Mouse (Mus musculus): Measurements from ENCODE around the gene Mettl9. TPM values are rescaled to one million over a fixed set of nuclear protein-coding genes. Genes with fewer than 3 reads are reported as not detected.

Mettl9 gene
- total and polyA plus RNA-seq, 3 experiments: 25.8 to 75.0 (median 44.3) TPM

DNA sequence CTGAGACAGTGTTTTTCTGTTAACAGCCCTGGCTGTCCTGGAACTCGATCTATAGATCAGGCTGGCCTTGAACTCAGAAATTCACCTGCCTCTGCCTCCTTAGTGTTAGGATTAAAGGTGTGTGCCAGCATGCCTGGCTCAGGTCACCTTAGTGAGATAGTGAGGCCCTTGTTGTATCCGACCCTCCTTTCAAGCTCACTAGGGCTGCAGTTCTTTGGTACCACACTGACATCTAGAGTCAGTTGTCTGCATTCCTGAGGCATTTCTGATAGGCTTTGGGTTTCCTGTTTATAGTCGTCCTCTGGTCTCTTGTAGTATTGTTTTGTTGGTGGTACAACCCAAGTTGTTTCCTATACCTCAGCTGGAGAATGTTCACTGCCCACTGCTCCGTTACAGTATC, 30.1 kb downstream of the Mettl9 start:
- TF ChIP-seq SIN3A (IDR thresholded peaks at IDR 0.05; ENCODE audit: low read length) (no peak), MEF2A (IDR thresholded peaks at IDR 0.05; ENCODE audit: borderline replicate concordance, low read depth, low read length) (no peak), ZMIZ1 (IDR thresholded peaks at IDR 0.05; ENCODE audit: low read depth, low read length) (no peak), MAZ (IDR thresholded peaks at IDR 0.05; ENCODE audit: low read depth, low read length) (no peak), JUND (conservative IDR thresholded peaks at IDR 0.05; ENCODE audit: low read depth, low read length) (no peak), NRF1 (IDR thresholded peaks at IDR 0.05; ENCODE audit: low read depth, low read length) (no peak), MAFK (IDR thresholded peaks at IDR 0.05; ENCODE audit: insufficient replicate concordance, low read length) (no peak), POLR2A (IDR thresholded peaks at IDR 0.05; ENCODE audit: low read depth, low read length) (no peak), POLR2AphosphoS2 (IDR thresholded peaks at IDR 0.05; ENCODE audit: low read depth, low read length) (no peak), RAD21 (IDR thresholded peaks at IDR 0.05; ENCODE audit: low read depth, low read length) (peak; percentile 52), HCFC1 (IDR thresholded peaks at IDR 0.05; ENCODE audit: low read depth, low read length) (no peak), ETS1 (conservative IDR thresholded peaks at IDR 0.05; ENCODE audit: low read depth, low read length) (no peak), ELF1 (IDR thresholded peaks at IDR 0.05; ENCODE audit: low read depth, low read length) (no peak), PAX5 (IDR thresholded peaks at IDR 0.05; ENCODE audit: low read length) (no peak), CHD2 (IDR thresholded peaks at IDR 0.05; ENCODE audit: low read length) (no peak), IRF4 (IDR thresholded peaks at IDR 0.05; ENCODE audit: low read depth, low read length) (no peak), JUN (IDR thresholded peaks at IDR 0.05; ENCODE audit: insufficient read depth, low read depth, low read length) (no peak), TBP (conservative IDR thresholded peaks at IDR 0.05; ENCODE audit: low read depth, low read length) (no peak), ZNF384 (IDR thresholded peaks at IDR 0.05; ENCODE audit: low read depth, low read length) (no peak), MAX (IDR thresholded peaks at IDR 0.05; ENCODE audit: low read length) (no peak), GABPA (IDR thresholded peaks at IDR 0.05; ENCODE audit: insufficient replicate concordance, low read depth, low read length) (no peak), RCOR1 (conservative IDR thresholded peaks at IDR 0.05; ENCODE audit: low read depth, low read length) (no peak), SMC3 (IDR thresholded peaks at IDR 0.05; ENCODE audit: low read depth, low read length) (peak; percentile 24; the same call in 1 of the 2 replicates), BHLHE40 (IDR thresholded peaks at IDR 0.05; ENCODE audit: low read depth, low read length) (no peak), KAT2A (IDR thresholded peaks at IDR 0.05; ENCODE audit: insufficient replicate concordance, low read length) (no peak), CHD1 (IDR thresholded peaks at IDR 0.05; ENCODE audit: low read depth, low read length) (no peak), CTCF (conservative IDR thresholded peaks at IDR 0.05 in 1 of 2, IDR thresholded peaks at IDR 0.05 in 1 of 2; ENCODE audit: low read depth in 2 of 2, low read length in 2 of 2) (peak in 1 of 2 experiments; percentile 52; a peak in 2 of 4 replicates)
- in situ Hi-C loops (cut with MboI; ENCODE audit: low pct_ligation_motif_present, low pct_unique_long_range_greater_than_20kb, low sequenced_read_pairs) (no loop called here), dilution Hi-C loops (cut with MboI; ENCODE audit: extremely low pct_ligation_motif_present, extremely low pct_unique_long_range_greater_than_20kb, low sequenced_read_pairs) (no loop called here)
- Histone ChIP-seq H3K27ac (ENCODE audit: insufficient read depth, low read depth) (no peak overlapping the region), H3K27me3 (replicated peaks) (no peaks in the 10 kb centered on the region), H3K4me1 (ENCODE audit: control insufficient read depth in 1 of 2, insufficient read depth in 2 of 2) (no peaks in the 10 kb centered on the region), H3K4me2 (ENCODE audit: insufficient read depth, low read depth, poor library complexity, severe bottlenecking) (no peak overlapping the region), H3K79me2 (replicated peaks; ENCODE audit: control insufficient read depth, extremely low read depth, insufficient read depth, poor library complexity, severe bottlenecking) (no peaks in the 10 kb centered on the region), H3K9me3 (replicated peaks; ENCODE audit: low read length) (no peaks in the 10 kb centered on the region), H3K4me3 (replicated peaks in 1 of 3; ENCODE audit: low read depth in 2 of 3, low read length in 2 of 3, poor library complexity in 1 of 3) (no peak overlapping the region), H3K9ac (ENCODE audit: insufficient read depth, low read depth) (no peak overlapping the region), H3K36me3 (replicated peaks in 1 of 2; ENCODE audit: control insufficient read depth in 1 of 2, insufficient read depth in 1 of 2, low read length in 1 of 2) (peaks cover 13 to 67% of the 10 kb centered on the region in 2 experiments)
- DNase-seq (ENCODE audit: extremely low read depth): no peak
